Mouse (Mus musculus) adrenal gland, postnatal 10 days (tissue): ENCODE measurements around the gene Gga3. TPM values are rescaled to one million over a fixed set of nuclear protein-coding genes. Genes with fewer than 3 reads are reported as not detected.
"Not testable (repeated sequence)": the region's sequence is repeated elsewhere in the genome, so short reads cannot be mapped to it uniquely, and the experiment has no call there.

Experiments
- DNase-seq: peaks from one replicate; pipeline ENCODE4 v3.0.0; 2021; ENCODE audit warnings: mixed read lengths
- long read RNA-seq, 2 experiments: library from polyadenylated mRNA; stranded (forward); transcript quantifications; one replicate each; pipeline ENCODE4 v2.0.0; 2021
- total RNA-seq, 2 experiments: library from RNA; stranded (reverse); gene quantifications; 2 replicates each; pipeline ENCODE4 v1.2.3; 2021

Gene Gga3
- 10 to 100 TPM; 20.0 to 35.9 TPM for total RNA-seq
- long read RNA-seq, experiment 1, partial matches to known transcripts = 3 of 9 reads
- long read RNA-seq, experiment 1, other reads (novel, unspliced or antisense) = 6 of 9 reads
- long read RNA-seq, experiment 2, partial matches to known transcripts = 3 of 17 reads
- long read RNA-seq, experiment 2, other reads (novel, unspliced or antisense) = 11 of 17 reads

DNA sequence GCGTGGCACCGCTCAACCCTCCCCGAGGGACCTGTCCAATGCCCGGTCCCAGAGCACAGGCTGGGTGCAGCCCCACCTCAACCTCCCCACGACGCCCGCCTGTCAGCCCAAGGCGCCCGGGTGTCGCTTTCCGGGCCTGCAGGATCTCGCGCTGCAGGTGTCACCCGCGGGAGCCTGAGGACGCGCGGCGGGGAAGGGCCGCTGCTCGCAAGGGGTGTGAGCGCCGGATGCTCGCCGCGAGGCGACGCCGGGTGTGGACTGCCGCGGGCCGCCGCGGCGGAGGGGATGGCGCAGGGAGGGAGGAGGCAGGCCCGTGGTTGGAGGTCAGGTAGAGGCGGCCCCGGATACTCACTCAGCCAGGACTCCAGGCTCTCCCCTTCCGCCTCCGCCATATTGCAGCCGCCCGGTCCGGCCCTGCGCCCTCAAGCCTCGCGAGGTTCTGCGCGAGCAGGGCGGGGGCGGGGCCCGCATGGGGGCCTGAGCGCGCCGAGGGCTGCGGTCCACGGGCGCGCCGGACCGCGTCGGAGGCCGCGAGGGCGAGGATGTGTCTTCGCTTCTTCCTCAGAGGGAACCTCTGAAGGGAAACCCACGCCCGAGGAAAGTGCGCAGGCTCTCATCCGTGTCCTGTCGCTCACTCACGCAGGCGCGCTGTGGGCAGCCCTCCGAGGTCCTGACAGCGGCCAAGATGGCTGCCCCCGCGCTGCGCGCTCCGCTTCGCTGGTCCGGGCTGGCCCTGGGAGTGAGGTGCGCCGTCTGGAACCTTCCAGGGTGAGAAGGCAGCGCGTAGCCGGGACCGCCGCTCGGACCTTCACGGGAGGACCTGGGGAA, at the start of gene Gga3, which contains the start of gene Mrps7:
Gene Gga3, minus strand, starts transcription at position 576 of the 828 bp plus-strand sequence.
Gene Mrps7, plus strand, starts transcription at position 450 of the 828 bp plus-strand sequence.
- DNase-seq = peak; percentile 96

DNA sequence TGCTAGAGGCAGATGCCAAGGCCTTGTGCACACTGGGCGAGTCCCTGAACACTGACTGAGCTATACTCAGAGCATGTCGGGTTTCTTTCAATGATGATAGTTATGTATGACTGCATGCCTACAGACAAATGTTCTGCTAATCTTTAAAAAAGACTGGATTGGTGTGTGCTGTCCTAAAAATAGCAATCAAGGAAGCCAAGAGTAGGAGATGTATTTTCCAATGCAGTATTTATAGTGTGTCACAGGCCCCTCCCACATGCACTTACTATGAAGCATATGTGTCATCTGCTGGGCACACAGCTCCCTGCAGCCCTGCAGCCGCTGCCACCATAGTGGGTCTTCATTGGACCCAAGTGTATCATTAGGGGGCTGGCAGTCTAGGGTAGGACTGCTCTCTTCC, 49.3 kb upstream of the Gga3 start:
- DNase-seq = no peak

DNA sequence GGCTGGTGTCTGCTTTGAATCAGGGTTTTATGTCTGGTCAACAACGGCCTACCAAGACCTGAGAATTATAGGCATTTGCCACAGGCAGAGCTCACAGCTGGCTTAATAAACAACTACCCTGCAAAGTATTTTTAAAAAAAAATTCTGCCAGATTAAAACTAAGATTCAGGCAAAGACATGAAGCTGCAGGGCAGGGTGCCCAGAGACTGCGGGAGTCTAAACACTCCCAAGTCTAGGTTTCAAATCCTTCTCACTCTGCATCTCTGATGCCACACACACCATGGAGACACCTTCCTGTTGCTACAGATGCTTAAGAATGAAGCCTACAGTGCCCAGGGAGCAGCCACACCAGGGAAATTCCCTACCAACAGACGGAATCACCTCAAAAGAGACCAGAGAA, 47.8 kb upstream of the Gga3 start:
- DNase-seq = no peak

DNA sequence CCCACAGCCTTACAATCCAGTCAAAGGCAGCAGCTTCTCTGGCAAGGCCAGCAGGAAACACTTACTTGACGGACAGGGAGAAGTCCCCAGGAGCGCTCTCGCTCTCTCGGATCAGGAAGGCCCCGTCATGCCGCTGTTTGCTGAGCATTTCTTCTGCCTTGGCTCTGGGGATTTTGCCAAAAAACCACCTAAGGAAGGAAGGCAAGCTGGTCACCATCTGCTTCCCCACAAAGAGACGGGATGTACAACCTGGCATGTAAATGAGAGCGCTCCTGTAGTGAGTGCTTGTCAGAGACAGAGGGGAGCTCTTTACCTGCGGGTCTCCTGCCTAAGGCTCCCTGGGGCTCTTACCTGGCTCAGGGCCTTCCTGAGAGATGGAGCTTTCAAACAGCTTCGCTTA, 45.9 kb upstream of the Gga3 start:
- DNase-seq = no peak

DNA sequence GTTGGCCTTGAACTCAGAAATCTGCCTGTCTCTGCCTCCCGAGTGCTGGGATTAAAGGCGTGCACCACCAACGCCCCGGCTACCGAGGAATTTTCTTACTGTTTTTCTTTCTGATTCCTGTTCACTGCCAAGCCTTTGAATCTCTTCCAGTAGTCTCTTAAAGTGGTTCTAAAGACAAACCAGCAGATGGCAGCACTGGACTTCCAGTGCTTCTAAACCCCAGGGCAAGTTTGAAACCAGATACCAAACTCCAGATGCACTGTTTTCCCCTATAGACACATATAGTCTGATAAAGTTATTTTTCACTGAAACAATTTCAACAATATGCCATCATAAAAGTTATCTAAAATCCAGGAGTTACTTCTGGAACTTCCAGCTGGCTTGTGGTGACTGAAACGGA, 43.6 kb upstream of the Gga3 start:
- DNase-seq = peak; percentile 70

DNA sequence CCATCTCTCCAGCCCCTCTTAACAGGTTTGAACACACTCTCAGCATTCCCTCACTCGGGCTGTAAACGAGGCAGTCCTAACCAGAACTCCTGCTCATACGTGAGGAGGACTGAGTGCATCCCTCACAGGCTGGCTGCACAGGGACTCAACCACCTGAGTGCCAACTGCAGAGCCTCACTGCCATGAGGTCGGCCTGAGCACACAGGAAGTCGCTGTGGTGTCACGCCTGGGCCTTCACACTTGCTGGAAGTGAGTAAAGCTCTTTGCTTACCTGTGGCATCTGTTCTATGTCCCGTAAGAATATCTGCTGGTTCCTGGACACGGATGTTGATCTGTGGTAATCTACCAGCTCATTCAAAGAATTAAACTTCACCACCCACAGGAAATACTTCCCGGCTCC, 42.6 kb upstream of the Gga3 start:
- DNase-seq = no peak

DNA sequence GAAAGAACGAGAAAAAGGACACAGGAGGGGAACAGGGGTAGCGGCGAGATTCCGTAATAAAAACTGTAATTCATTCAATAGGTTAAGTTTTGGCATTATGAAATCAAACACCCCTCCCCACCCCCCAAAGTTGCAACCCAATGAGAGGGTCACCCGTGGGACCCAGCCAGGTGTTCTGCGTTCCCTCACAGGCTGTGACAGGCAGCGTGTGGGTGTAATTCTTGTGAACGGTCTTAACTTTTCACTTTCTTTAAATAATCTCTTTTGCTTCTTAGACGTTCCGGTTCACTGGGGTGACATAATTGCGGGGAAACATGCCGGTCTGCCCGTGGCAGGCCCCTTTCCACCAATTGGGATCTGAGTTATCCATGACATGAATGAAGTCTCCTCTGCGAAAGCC, 41.6 kb upstream of the Gga3 start:
- not testable (repeated sequence) for DNase-seq

DNA sequence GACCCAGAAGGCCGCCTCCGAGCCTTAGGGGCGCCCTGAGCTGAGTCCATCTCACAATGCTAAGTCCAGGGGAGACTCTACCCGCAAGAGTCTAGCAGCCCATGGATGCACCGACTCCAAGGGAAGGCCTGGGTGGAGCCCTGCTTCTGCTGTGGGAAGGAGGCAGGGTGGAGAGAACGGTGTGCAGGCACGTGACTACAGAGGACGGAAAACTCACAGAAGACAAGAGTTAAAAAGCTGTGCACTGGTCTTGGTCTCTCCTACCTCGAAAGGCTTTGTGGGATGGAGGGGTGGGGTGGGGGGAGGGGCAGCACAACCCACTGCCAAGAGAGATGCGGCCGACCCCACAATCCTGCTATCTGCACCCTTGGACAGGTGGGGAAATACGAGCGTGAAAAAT, 40.5 kb upstream of the Gga3 start:
- no peak for DNase-seq

DNA sequence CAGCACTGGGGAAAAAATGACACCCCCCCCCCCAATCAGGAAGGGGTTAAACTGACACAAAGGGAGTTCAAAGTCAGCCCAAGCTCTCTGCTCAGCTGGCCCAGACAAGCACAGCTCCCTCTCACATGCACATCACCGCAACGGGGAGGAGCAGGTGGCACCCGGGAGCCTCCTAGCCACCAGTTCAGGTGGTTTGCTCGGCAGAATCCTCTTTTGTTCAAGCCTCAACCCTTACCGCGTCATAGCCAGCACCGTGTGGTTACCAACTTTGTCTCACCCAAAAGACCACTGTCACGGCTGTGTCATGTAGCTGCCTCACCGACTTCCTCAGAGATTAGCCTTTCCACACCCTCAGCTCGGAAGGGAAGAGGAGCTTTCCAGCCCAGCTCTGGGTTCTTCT, 39.4 kb upstream of the Gga3 start:
- DNase-seq = no peak

DNA sequence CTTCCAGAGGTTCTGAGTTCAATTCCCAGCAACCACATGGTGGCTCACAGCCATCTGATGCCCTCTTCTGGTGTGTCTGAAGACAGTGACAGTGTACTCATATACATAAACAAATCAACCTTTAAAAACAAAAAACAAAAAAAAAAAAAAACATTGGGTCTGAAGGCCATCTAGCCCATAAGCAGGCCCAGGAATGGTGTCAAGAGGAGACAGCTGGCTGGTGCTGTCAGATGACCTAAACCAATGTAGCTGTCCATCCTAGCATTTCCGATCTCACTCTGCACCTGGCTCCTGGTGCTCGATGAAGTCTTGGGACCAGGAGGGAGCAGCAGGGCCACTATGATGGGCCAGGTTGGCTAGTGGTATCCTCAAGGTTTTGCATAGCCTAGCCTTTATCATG, 38.9 kb upstream of the Gga3 start:
- DNase-seq = no peak

DNA sequence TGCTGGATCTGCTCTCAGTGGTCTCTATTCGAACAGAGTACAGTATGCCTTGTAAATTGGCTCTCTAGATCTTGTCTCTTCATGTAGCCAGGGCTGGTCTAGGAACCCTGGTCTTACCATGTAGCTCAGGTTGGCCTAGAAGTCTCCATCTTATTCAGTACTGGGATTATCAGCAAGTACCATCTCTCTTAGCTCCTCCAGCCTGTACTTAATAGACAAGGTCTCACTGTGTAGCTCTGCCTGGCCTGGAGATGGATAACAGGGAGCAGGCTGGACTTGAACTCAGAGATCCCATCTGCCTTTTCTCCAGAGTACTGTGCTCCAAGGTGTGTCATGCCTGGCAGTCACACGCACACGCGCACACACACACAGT, 37.8 kb upstream of the Gga3 start:
- no peak for DNase-seq

DNA sequence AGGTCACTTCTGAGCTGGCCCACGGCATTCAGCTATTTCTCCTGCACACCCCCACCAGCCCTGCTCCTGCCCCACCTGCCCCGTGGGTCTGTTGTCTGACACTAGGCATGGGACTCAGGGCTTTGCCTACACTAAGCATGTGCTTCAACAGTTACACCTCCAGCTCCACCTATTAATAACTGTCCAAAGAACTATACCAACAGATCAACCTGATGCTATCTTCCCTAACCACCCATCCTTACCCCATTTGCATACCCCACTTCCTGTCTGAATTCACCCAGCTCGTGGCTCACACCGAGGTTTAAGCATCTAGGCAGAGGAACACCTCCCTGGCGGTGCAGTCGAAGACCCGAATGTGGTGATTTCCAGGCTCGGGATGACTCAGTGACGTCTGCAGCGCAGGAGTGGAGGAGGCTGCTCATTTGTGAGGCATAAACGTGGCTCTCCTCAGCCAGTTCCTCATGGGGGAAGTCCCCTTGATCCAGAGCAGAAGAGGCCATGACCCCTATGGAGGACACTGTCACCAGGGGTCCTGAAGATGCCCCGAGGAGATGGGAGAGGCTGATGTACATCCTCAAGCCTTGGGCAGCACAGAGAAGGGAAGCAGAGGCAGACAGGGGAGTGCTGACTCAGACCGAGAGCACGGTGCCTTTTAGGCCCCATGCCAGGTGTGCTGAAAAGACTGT, 37.3 kb upstream of the Gga3 start:
- DNase-seq = no peak

DNA sequence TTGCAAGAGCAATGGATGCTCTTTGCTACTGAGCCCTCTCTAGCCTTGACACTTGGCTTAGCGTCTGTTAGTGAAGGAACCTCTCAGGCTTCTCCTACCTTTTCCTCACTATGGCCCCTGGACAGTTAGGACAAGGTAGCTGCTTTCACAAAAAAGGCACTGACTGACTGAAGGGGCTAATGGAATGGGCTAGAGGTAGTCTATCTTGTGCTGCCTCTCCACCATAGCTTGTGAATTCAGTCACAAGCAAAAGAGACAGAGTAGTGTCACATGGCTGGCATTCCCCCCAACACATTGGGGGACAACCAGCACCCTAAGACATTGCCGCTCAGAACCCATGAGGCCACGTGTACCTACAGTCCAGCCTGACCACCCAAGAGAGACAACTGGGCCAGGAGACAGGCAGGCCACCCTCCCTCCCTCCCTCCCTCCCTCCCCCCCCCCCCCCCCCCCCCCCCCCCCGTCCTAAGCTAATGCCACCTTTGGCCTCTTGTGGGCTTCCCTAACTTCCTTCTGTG, 36.5 kb upstream of the Gga3 start:
- no peak for DNase-seq

DNA sequence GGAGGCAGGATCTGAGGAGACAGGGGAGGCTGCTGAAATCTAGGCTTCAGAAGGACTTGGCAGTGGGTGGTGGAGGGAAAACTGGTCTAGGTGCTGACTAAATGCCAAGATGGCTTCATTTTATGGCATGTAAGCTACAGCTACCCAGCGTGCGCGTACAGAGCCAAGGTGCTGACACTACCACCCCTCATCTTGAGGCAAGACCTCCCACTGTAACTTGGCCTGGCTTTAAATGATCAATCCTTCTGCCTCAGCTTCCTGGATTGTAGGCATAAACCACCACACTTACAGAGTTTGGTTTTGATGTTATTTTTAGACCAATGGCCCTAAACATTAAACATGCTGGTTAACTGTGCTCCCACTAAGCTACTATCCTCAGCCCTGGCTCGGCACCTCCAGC, 35.7 kb upstream of the Gga3 start:
- DNase-seq = no peak

DNA sequence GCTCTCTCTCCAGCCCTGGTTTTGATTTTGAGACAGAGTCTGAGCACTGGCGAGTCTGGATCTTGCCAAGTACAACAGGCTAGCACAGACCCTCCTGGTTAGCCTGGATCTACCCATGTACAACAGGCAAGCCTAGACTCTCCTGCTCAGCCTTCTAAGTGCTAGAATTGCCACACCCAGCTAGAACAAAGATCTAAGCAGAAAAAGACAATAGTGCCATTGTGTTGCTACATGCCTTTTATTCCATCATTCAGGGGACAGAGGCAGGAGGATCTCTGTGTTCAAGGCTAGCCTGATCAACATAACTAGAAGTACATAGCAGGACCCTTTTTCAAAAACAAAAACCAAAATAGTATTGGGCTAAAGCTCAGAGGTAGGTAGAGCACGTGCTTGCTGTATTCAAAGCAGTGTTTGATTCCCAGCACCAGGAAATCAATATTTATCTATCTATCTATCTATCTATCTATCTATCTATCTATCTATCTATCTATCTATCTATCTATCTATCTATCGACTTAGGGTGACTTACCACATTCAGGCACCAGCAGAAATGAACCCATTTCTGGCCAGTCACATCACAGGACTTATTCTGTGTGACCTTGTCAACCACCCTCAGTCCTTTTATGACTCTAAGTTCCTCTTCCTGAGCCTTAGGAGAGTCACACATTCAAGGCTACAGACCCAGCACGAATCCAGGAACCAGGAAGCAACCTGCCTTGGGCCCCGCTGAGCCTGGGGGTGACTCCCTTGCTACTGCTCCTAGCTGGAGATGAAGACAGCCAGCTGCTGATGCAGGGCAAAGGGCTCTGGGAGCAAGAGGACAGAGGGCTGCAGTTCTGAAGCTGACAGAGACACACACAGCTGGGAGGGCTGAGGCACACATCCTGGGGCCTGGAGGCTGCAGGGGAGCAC, 34.9 kb upstream of the Gga3 start:
- DNase-seq = no peak

DNA sequence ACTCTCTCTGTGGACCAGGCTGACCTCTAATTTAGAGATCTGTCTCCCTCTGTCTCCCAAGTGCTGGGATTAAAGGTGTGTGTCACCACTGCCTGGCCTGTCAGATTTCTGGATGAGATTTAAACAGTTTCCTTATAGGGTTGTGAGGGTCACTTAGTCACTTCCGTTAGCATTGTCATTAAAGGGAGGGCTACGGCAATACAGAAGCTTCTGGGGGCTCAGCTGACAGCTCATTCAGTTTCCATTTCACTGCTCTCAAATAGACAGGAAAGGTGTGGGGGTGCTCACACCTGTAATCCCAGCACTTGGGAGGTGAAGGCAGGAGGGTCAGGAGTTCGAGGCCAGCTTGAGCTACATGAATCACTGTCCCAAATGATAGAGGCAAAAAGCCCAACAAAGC, 33.1 kb upstream of the Gga3 start:
- DNase-seq = no peak

DNA sequence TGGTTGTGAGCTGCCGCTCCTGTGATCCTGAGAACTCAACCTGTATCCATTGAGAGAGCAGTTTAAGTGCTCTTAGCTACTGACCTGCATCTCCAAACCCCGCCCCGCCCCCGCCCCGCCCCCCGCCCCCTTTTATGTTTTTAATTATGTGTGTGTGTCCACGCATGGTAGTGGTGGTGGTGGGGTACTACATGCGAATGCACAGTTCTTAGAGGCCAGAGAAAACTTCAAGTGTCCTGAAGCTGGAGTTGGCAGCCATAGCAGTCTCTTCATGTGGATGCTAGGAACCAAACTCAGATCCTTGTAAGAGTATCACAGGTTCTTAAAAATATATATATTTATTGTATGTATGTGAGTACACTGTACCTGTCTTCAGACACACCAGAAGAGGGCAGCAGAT, 31.6 kb upstream of the Gga3 start:
- DNase-seq = no peak

DNA sequence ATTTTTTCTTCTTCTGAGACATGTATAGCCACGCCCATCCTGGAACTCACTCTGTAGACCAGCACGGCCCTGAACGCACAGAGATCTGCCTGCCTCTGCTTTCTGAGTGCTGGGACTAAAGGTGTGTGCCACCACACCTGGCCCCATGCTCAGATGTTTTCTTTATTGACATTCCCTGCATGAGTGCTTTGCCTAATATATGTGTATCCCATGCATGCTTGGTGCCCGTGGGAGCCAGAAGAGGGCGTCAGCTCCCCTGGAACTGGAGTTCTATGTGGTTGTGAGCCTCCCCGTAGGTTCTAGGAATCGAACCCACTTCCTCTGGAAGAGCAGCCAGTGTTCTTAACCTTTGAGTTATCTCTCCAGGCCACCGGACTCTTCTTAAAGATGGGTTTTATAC, 31.2 kb upstream of the Gga3 start:
- DNase-seq = no peak

DNA sequence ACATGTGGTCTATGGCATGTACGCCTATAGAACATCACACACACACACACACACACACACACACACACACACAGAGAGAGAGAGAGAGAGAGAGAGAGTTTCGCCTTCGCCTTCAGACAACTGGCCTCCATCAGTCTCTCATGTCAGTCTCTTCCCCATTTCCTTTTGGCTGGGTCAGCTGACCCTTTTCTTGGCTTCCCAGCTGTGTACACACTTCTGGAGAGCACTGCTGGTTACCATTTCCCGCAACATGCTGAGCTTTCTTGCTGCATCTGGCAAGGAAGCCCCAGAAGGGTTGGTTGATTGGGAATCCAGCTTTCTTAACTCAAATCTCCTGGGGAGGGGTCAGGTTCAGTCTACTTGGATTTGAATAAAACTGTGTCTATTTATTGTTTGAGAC, 30.3 kb upstream of the Gga3 start:
- no peak for DNase-seq

DNA sequence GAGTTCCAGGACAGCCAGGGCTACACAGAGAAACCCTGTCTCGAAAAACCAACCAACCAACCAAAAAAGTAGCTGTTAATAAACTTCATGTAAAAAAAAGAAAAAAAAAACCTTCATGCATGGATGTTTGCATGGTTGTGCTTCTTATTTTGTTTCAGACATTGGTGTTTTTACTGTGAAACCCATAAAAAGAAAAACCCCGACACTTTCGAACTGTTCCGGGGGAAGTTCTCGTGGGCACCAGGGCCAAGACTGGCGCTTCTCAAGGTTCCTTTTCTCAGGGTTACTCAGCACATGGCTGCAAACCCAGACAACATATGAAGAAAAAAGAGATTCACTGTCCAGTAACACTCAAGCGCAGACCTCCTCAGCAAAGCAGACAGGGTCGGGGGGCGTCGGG, 29.0 kb upstream of the Gga3 start:
- no peak for DNase-seq

DNA sequence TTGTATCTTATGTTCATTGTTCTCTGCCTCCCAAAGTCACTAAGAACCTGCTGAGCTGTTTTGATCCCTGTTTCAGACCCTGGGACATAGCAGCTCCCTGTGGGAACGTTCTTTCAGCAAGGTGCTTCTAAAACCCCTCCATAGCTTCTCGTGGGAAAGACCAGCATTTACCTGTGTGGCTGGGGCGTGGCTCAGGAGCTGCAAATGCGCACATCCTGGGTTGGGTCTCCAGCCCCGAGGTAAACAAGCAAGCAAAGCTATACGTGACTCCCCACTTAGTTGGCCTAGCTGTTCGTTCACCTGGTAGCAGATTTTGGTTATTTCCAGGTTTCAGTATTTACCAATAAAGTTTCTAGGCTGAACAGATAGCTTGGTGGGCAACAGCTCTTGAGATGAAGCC, 28.4 kb upstream of the Gga3 start:
- DNase-seq = no peak

DNA sequence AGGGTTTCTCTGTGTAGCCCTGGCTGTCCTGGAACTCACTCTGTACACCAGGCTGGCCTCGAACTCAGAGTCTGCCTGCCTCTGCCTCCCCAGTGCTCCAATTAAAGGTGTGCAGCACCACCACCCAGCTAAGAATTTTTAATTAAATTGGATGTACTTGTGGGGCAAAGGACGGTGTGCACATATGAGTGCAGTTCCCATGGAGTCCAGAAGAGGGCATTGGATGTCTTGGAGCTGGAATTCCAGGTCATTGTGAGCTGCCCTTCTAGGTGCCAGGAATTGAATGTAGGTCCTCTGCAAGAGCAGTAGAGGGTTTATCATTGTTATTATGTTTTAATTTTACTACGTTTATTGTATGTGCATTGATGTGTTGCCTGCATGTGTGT, 27.6 kb upstream of the Gga3 start:
- DNase-seq = peak; percentile 63
